In genomic region chr4:127177961-127178360, GRCm38 (mm10) we compare ENCODE assay signal across 14 mouse cellular contexts. TPM values are rescaled to one million over a fixed set of nuclear protein-coding genes. Genes with fewer than 3 reads are reported as not detected.
"Had no signal": no experiment of that assay in that cellular context is flagged by ENCODE, and none has a peak within 500 bp of the region (broad histone marks: within the 10 kb centered on the region; RNA-seq: fewer than 3 reads in every experiment).

No protein-coding gene starts in this region.

- H3K4me2 ChIP-seq: liver, embryonic 11.5 days; liver, embryonic 15.5 days; midbrain, embryonic 13.5 days had no signal

- H3K9ac ChIP-seq: liver, embryonic 15.5 days; midbrain, embryonic 13.5 days had no signal

- ATAC-seq: lung, postnatal 0 days; midbrain, embryonic 13.5 days had no signal

- H3K9me3 ChIP-seq: limb, embryonic 10.5 days; liver, embryonic 15.5 days; midbrain, embryonic 13.5 days had no signal

- H3K4me1 ChIP-seq: liver, embryonic 15.5 days had no signal

- H3K36me3 ChIP-seq: limb, embryonic 10.5 days; liver, embryonic 15.5 days; midbrain, embryonic 13.5 days had no signal

- H3K27ac ChIP-seq: kidney, postnatal 0 days; limb, embryonic 10.5 days; liver, embryonic 15.5 days; midbrain, embryonic 13.5 days had no signal

- DNase-seq: kidney, adult 11 months; kidney, adult 9 months; kidney, postnatal 36 days; lung, adult 2 months; lung, postnatal 36 days; thymus, adult 2 months; thymus, postnatal 25 days had no signal

- H3K4me3 ChIP-seq: limb, embryonic 10.5 days; liver, embryonic 15.5 days; midbrain, embryonic 13.5 days had no signal

RNA-seq across cellular contexts. Expression of gene Dlgap3, which starts 9.0 kb away (rescaled TPM):
- total RNA-seq: megakaryocyte progenitor cell, adult 5-6 weeks had no signal
